Mouse (Mus musculus): ENCODE results near the gene Sbp. TPM values are rescaled to one million over a fixed set of nuclear protein-coding genes. Genes with fewer than 3 reads are reported as not detected.

The Sbp gene
- polyA plus RNA-seq, 1 experiment from 2014 or later, result not detected

DNA sequence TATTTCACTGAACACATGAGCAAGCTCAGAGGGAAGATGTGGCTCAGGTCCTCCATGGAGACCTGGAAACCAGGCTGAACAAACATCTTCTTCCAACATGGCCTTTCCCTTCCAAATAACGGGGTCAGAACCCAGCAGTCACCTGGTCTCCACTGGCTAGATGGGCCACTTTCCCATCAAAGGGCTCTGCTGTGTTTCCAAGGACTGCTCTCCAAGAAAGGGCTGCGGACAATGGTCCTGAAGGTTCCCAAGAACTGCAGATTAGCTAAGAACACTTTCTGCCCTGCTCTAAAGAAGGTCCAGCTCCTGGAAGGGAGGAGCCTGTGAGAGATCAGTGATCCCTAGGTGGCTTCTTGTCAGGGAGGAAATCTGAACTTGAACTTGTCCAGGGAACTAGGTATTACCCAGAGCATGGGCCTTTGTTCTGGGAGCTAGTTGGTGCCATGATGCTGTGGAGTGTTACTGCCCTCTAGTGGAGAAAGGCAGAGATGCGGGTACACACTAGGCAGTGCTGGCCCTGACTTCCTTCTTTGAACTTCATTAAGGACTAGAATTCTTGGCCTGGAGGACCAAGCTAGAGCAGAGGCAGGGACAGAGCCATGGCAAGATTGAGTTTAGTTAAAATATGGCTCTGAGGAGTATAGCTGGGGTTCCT is 18.7 kb downstream of the Sbp start:
- DNase-seq (ENCODE audit: low spot score), result peak; percentile 68
- Histone ChIP-seq H3K9ac (ENCODE audit: low read depth, low read length) (no peak overlapping the region), H3K27me3 (replicated peaks; ENCODE audit: control insufficient read depth, insufficient read depth, low read length) (no peaks in the 10 kb centered on the region), H3K4me2 (no peak overlapping the region), H3K36me3 (ENCODE audit: control insufficient read depth, insufficient read depth, low read length) (no peaks in the 10 kb centered on the region), H3K27ac (ENCODE audit: low read depth, low read length) (no peak overlapping the region), H3K4me1 (replicated peaks; ENCODE audit: control insufficient read depth, insufficient read depth, low read length) (no peaks in the 10 kb centered on the region), H3K9me3 (ENCODE audit: control insufficient read depth, low read length) (no peaks in the 10 kb centered on the region), H3K4me3 (ENCODE audit: low read depth, low read length) (no peak overlapping the region)
- peak; percentile 69 for ATAC-seq (replicated peaks; ENCODE audit: low FRiP score)
- 33% methylated on average over 3 of the region's 3 CpGs for WGBS

- DNase-seq (ENCODE audit: low spot score), result no peak
- Histone ChIP-seq H3K4me1 (replicated peaks; ENCODE audit: control insufficient read depth, insufficient read depth, low read length) (no peaks in the 10 kb centered on the region), H3K4me2 (no peak overlapping the region), H3K27me3 (replicated peaks; ENCODE audit: control insufficient read depth, insufficient read depth, low read length) (no peaks in the 10 kb centered on the region), H3K4me3 (ENCODE audit: low read depth, low read length) (no peak overlapping the region), H3K9me3 (ENCODE audit: control insufficient read depth, low read length) (no peaks in the 10 kb centered on the region), H3K27ac (ENCODE audit: low read depth, low read length) (no peak overlapping the region), H3K9ac (ENCODE audit: low read depth, low read length) (no peak overlapping the region), H3K36me3 (ENCODE audit: control insufficient read depth, insufficient read depth, low read length) (no peaks in the 10 kb centered on the region)
- WGBS, result 60% methylated on average over 4 of the region's 4 CpGs
- ATAC-seq (replicated peaks; ENCODE audit: low FRiP score), result no peak
These were observed 20.2 kb downstream of the Sbp start for GRCm38 (mm10) chr17:23961573-23962122.

GRCm38 (mm10) chr17:23965805-23966425 is 24.4 kb downstream of the Sbp start:
- no peaks in the 10 kb centered on the region for H3K4me1 ChIP-seq (replicated peaks; ENCODE audit: control insufficient read depth, insufficient read depth, low read length)
- H3K4me3 ChIP-seq (ENCODE audit: low read depth, low read length), result no peak overlapping the region
- DNase-seq (ENCODE audit: low spot score), result no peak
- no peak for ATAC-seq (replicated peaks; ENCODE audit: low FRiP score)
- 41% methylated on average over 6 of the region's 6 CpGs for WGBS
- no peak overlapping the region for H3K4me2 ChIP-seq
- H3K9me3 ChIP-seq (ENCODE audit: control insufficient read depth, low read length), result no peaks in the 10 kb centered on the region
- no peaks in the 10 kb centered on the region for H3K27me3 ChIP-seq (replicated peaks; ENCODE audit: control insufficient read depth, insufficient read depth, low read length)
- H3K9ac ChIP-seq (ENCODE audit: low read depth, low read length), result no peak overlapping the region
- H3K36me3 ChIP-seq (ENCODE audit: control insufficient read depth, insufficient read depth, low read length), result no peaks in the 10 kb centered on the region
- H3K27ac ChIP-seq (ENCODE audit: low read depth, low read length), result no peak overlapping the region

GRCm38 (mm10) chr17:23966658-23967401 is 25.4 kb downstream of the Sbp start:
- Histone ChIP-seq H3K4me2 (no peak overlapping the region), H3K27me3 (replicated peaks; ENCODE audit: control insufficient read depth, insufficient read depth, low read length) (no peaks in the 10 kb centered on the region), H3K4me1 (replicated peaks; ENCODE audit: control insufficient read depth, insufficient read depth, low read length) (no peaks in the 10 kb centered on the region), H3K9ac (ENCODE audit: low read depth, low read length) (no peak overlapping the region), H3K27ac (ENCODE audit: low read depth, low read length) (no peak overlapping the region), H3K9me3 (ENCODE audit: control insufficient read depth, low read length) (no peaks in the 10 kb centered on the region), H3K36me3 (ENCODE audit: control insufficient read depth, insufficient read depth, low read length) (no peaks in the 10 kb centered on the region), H3K4me3 (ENCODE audit: low read depth, low read length) (no peak overlapping the region)
- ATAC-seq (replicated peaks; ENCODE audit: low FRiP score), result no peak
- no peak for DNase-seq (ENCODE audit: low spot score)
- WGBS, result 62% methylated on average over 10 of the region's 10 CpGs

DNA sequence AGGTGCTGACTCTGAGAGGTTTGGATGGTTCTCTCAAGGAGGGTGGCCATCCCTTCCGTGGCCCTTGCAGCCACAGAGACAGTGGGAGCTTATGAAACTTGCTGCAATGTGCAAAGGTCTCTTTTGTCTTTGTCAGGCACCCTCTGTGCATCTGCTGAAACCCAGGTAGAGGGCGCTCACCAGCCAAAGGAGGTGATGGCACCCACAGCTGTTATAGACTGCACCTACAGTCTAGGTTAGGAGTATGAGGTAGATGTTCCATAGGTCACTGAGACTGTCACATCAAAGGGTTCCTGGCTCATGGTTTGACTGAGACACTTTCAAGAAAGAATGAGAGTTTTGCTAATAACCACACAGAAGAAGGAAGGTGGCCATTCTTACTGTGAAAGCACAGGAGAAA is 27.3 kb downstream of the Sbp start:
- no peak for DNase-seq (ENCODE audit: low spot score)
- no peak for ATAC-seq (replicated peaks; ENCODE audit: low FRiP score)
- Histone ChIP-seq H3K27me3 (replicated peaks; ENCODE audit: control insufficient read depth, insufficient read depth, low read length) (no peaks in the 10 kb centered on the region), H3K9ac (ENCODE audit: low read depth, low read length) (no peak overlapping the region), H3K4me1 (replicated peaks; ENCODE audit: control insufficient read depth, insufficient read depth, low read length) (no peaks in the 10 kb centered on the region), H3K4me2 (no peak overlapping the region), H3K27ac (ENCODE audit: low read depth, low read length) (no peak overlapping the region), H3K9me3 (ENCODE audit: control insufficient read depth, low read length) (no peaks in the 10 kb centered on the region), H3K36me3 (ENCODE audit: control insufficient read depth, insufficient read depth, low read length) (no peaks in the 10 kb centered on the region), H3K4me3 (ENCODE audit: low read depth, low read length) (no peak overlapping the region)
- 36% methylated on average over 2 of the region's 2 CpGs for WGBS

GRCm38 (mm10) chr17:23969231-23969630 is 27.8 kb downstream of the Sbp start:
- no peak overlapping the region for H3K9ac ChIP-seq (ENCODE audit: low read depth, low read length)
- WGBS, result 0% methylated on average over 1 of the region's 1 CpGs
- ATAC-seq (replicated peaks; ENCODE audit: low FRiP score) (no peak), DNase-seq (ENCODE audit: low spot score) (peak; percentile 60)
- no peaks in the 10 kb centered on the region for H3K9me3 ChIP-seq (ENCODE audit: control insufficient read depth, low read length)
- H3K4me3 ChIP-seq (ENCODE audit: low read depth, low read length), result no peak overlapping the region
- H3K36me3 ChIP-seq (ENCODE audit: control insufficient read depth, insufficient read depth, low read length), result no peaks in the 10 kb centered on the region
- no peaks in the 10 kb centered on the region for H3K27me3 ChIP-seq (replicated peaks; ENCODE audit: control insufficient read depth, insufficient read depth, low read length)
- no peak overlapping the region for H3K4me2 ChIP-seq
- no peaks in the 10 kb centered on the region for H3K4me1 ChIP-seq (replicated peaks; ENCODE audit: control insufficient read depth, insufficient read depth, low read length)
- H3K27ac ChIP-seq (ENCODE audit: low read depth, low read length), result no peak overlapping the region

GRCm38 (mm10) chr17:23971315-23971714 is 29.8 kb downstream of the Sbp start:
- 74% methylated on average over 9 of the region's 9 CpGs for WGBS
- Histone ChIP-seq H3K9ac (ENCODE audit: low read depth, low read length) (no peak overlapping the region), H3K9me3 (ENCODE audit: control insufficient read depth, low read length) (no peaks in the 10 kb centered on the region), H3K4me1 (replicated peaks; ENCODE audit: control insufficient read depth, insufficient read depth, low read length) (no peaks in the 10 kb centered on the region), H3K36me3 (ENCODE audit: control insufficient read depth, insufficient read depth, low read length) (no peaks in the 10 kb centered on the region), H3K27ac (ENCODE audit: low read depth, low read length) (no peak overlapping the region), H3K27me3 (replicated peaks; ENCODE audit: control insufficient read depth, insufficient read depth, low read length) (no peaks in the 10 kb centered on the region), H3K4me3 (ENCODE audit: low read depth, low read length) (no peak overlapping the region), H3K4me2 (no peak overlapping the region)
- ATAC-seq (replicated peaks; ENCODE audit: low FRiP score) (no peak), DNase-seq (ENCODE audit: low spot score) (no peak)

DNA sequence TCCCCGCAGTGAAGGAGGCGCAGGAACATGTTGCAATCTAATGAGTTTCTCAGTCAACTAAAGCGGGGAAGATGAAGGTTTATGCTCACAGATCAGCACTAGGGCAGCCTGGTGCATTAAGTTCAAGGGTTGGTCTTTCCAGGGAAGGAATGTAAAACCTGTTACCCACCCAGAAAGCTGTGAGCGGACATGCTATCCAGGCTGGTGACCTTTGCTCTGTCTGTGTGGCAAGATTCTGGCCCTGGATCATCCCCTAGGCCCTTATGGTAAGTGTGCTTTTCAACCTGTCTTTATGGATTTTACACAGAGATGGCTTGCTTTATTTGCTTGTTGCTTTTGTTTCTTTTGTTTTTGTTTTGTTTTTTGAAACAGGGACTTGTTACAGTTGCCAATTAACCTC is 35.2 kb downstream of the Sbp start:
- ATAC-seq (replicated peaks; ENCODE audit: low FRiP score) (no peak), DNase-seq (ENCODE audit: low spot score) (no peak)
- Histone ChIP-seq H3K4me2 (no peak overlapping the region), H3K36me3 (ENCODE audit: control insufficient read depth, insufficient read depth, low read length) (no peaks in the 10 kb centered on the region), H3K9me3 (ENCODE audit: control insufficient read depth, low read length) (no peaks in the 10 kb centered on the region), H3K27ac (ENCODE audit: low read depth, low read length) (no peak overlapping the region), H3K9ac (ENCODE audit: low read depth, low read length) (no peak overlapping the region), H3K4me3 (ENCODE audit: low read depth, low read length) (no peak overlapping the region), H3K4me1 (replicated peaks; ENCODE audit: control insufficient read depth, insufficient read depth, low read length) (no peaks in the 10 kb centered on the region), H3K27me3 (replicated peaks; ENCODE audit: control insufficient read depth, insufficient read depth, low read length) (no peaks in the 10 kb centered on the region)
- 82% methylated on average over 4 of the region's 4 CpGs for WGBS
